Mouse (Mus musculus) bone marrow, adult 2 months (tissue): ENCODE measurements at regions not wholly inside any gene's neighbourhood (a gene's known extent, or its start where the extent isn't known, plus 50 kb on each side); places are given as distances from the start of the nearest gene placed in this dataset.

Experiments used
- CTCF ChIP-seq: fragments of 200-500 bp; IDR thresholded peaks from 2 replicates; pipeline ENCODE4 v1.5.1; 2011; ENCODE audit warnings: low read length, control low read depth; ENCODE audit not compliant: control insufficient read depth, insufficient read depth
- POLR2A ChIP-seq: fragments of 200-500 bp; IDR thresholded peaks from 2 replicates; pipeline ENCODE4 v1.6.1; 2011; ENCODE audit warnings: low read depth, mild to moderate bottlenecking, control low read depth, low read length, borderline replicate concordance; ENCODE audit not compliant: control insufficient read depth

DNA sequence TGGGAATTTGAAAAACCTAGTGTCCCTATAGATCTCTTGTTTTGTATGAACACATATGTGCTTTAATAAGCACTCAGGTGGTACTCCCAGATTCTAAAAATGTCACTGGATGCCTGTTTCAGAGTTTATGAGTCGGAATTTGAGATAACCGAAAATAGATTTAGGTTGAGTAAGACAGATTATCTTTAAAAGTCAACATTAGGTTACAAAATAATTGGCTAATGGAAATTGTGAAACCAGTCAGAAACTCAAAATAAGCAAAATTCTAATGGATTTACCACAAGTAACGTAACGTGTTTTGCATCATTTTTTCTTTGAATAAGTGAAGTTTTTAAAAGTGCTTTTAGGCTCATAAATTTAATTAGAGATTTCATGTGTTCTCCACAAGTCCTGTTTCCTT is 944.5 kb upstream of the Adgrl2 start:
- TF ChIP-seq POLR2A = no peak
- no peak for TF ChIP-seq CTCF
